Mouse (Mus musculus) forebrain, postnatal 0 days (tissue): ENCODE measurements around the gene Jag2. TPM values are rescaled to one million over a fixed set of nuclear protein-coding genes. Genes with fewer than 3 reads are reported as not detected.

ENCODE experiments used
- ATAC-seq: fragments of 200-750 bp; cut with Nextera tagmentation; 2 replicates; pipeline ENCODE4 v1.8.0; 2017; ENCODE audit warnings: mild to moderate bottlenecking, moderate library complexity
- DNase-seq: peaks from one replicate; pipeline ENCODE4 v3.0.0-alpha.2; 2015
- H3K27ac ChIP-seq: fragments of 300-500 bp; sonication (generic); 2 replicates; pipeline ENCODE4 v1.5.1; 2014; ENCODE audit warnings: low read depth, mild to moderate bottlenecking, antibody characterized with exemption, low read length, moderate library complexity, mixed read lengths
- H3K27me3 ChIP-seq: fragments of 300-500 bp; sonication (generic); 2 replicates; pipeline ENCODE4 v1.6.1; 2014; ENCODE audit warnings: mild to moderate bottlenecking, low read length, mixed read lengths; ENCODE audit not compliant: insufficient read depth
- H3K36me3 ChIP-seq: fragments of 300-500 bp; sonication (generic); 2 replicates; pipeline ENCODE4 v1.6.1; 2014; ENCODE audit warnings: mild to moderate bottlenecking, moderate library complexity; ENCODE audit not compliant: insufficient read depth
- H3K4me1 ChIP-seq: fragments of 300-500 bp; sonication (generic); 2 replicates; pipeline ENCODE4 v1.6.1; 2014; ENCODE audit warnings: antibody characterized with exemption; ENCODE audit not compliant: insufficient read depth
- H3K4me2 ChIP-seq: fragments of 300-500 bp; sonication (generic); 2 replicates; pipeline ENCODE4 v1.6.1; 2014; ENCODE audit warnings: low read depth, mild to moderate bottlenecking, moderate library complexity
- H3K4me3 ChIP-seq: fragments of 300-500 bp; sonication (generic); 2 replicates; pipeline ENCODE4 v1.5.1; 2014; ENCODE audit warnings: low read depth, low read length, mixed read lengths
- H3K9ac ChIP-seq: fragments of 300-500 bp; sonication (generic); 2 replicates; pipeline ENCODE4 v1.6.1; 2014; ENCODE audit warnings: mild to moderate bottlenecking
- H3K9me3 ChIP-seq: fragments of 300-500 bp; sonication (generic); 2 replicates; pipeline ENCODE4 v1.6.1; 2016; ENCODE audit warnings: low read length
- CTCF ChIP-seq: sonication (generic); IDR thresholded peaks from 2 replicates; pipeline ENCODE4 v1.5.1; 2016; ENCODE audit warnings: antibody characterized with exemption, control low read depth, low read depth
- WGBS: fragments of 180-500 bp; shearing (Covaris S2); extraction: QIAGEN DNeasy Blood & Tissue Kit; methylation state at CpG from one replicate; pipeline ENCODE4 v1.1.7; 2014; 5-methylcytosine and 5-hydroxymethylcytosine counted together
- microRNA-seq, 2 experiments: library from miRNA; unstranded; fragments of <30 nt; microRNA quantifications; one replicate each; pipeline ENCODE4; 2016
- polyA plus RNA-seq: library from polyadenylated mRNA; unstranded; fragments of >200 nt; fragmentation: Nextera tagmentation; extraction: Ambion mirVana; gene quantifications from 2 replicates; pipeline ENCODE4 v1.2.1, GENCODE M21; 2015
- total RNA-seq: library from RNA; depleted of rRNA; stranded (reverse); fragments of >200 nt; gene quantifications from 2 replicates; pipeline ENCODE4 v1.2.3, GENCODE M21; 2014; rRNA removed

The Jag2 gene
- total and polyA plus RNA-seq, 2 experiments from 2014 or later = 7.9 to 69.4 TPM

DNA sequence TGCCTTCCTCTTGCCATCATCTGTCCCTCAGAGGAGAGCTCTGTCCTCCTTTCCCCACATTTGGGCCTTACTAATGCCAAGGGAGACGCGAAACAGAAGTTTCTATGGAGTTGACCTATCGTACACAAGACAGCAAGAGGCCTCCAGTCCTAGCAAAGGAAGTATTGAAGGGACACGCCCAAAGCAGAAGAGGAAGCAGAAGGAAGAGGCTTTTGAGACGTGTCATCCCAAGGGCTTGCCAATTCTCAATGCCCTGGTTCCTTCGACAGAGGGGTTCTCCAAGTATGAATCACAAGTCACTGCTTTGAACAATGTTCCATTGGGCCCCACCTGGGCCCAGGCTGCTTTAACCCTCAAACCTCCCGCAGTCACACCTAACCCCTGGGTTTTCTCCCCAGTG is 64.8 kb downstream of the Jag2 start:
- DNase-seq (no peak), ATAC-seq (no peak)
- Histone ChIP-seq H3K27ac (no peak overlapping the region), H3K27me3 (no peaks in the 10 kb centered on the region), H3K4me2 (no peak overlapping the region), H3K9ac (no peak overlapping the region), H3K9me3 (no peaks in the 10 kb centered on the region), H3K4me3 (no peak overlapping the region), H3K36me3 (no peaks in the 10 kb centered on the region), H3K4me1 (no peaks in the 10 kb centered on the region)
- 89% methylated on average over 7 of the region's 7 CpGs for WGBS
- no peak for TF ChIP-seq CTCF

DNA sequence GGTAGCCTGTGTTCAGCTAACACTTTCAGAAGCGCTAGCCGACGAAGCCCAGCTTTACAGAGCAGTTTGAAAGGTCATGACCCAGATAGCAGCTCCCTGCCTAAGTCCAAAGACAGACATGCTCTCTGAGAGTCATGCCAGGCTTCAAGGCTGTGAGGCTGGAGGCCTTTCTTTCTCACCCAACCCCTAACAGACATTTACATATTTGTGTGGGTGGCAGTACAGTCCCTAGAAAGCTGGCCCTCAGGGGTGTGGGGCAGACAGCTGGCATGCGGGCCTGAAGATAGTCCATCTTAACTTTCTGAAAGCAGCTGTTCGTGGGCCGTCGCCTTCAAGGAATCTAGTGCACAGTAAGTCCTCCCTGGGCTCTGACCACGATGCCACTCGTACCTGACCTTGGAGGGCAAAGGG is 67.7 kb downstream of the Jag2 start:
- Histone ChIP-seq H3K9ac (no peak overlapping the region), H3K27me3 (no peaks in the 10 kb centered on the region), H3K4me3 (no peak overlapping the region), H3K9me3 (no peaks in the 10 kb centered on the region), H3K36me3 (no peaks in the 10 kb centered on the region), H3K4me1 (no peaks in the 10 kb centered on the region), H3K27ac (no peak overlapping the region), H3K4me2 (no peak overlapping the region)
- no peak for ATAC-seq
- 75% methylated on average over 9 of the region's 9 CpGs for WGBS
- TF ChIP-seq CTCF = no peak
- DNase-seq = no peak

DNA sequence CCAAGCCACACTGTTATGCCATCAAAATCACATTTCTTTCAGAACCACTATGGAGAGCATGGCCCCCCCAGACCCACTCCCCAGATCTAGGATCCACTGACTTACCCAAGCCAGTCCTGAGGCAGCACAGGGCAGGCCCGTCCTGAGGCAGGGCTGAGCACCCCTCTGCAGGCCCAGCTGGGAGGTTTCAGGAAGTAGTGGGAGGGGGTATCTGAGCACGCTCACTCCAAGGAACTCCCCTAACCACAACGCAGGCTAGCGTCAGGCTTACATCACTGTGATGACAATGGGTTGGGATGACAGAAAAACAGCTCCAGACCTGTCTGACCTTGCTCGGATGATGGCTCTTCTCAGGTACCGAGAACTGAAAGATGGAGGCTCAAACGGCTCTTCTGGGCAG is 68.8 kb downstream of the Jag2 start:
- H3K27ac ChIP-seq = no peak overlapping the region
- ATAC-seq (no peak), DNase-seq (no peak)
- H3K9ac ChIP-seq = no peak overlapping the region
- TF ChIP-seq CTCF = no peak
- no peaks in the 10 kb centered on the region for H3K9me3 ChIP-seq
- no peak overlapping the region for H3K4me3 ChIP-seq
- H3K27me3 ChIP-seq = no peaks in the 10 kb centered on the region
- H3K4me2 ChIP-seq = no peak overlapping the region
- H3K36me3 ChIP-seq = no peaks in the 10 kb centered on the region
- H3K4me1 ChIP-seq = no peaks in the 10 kb centered on the region
- WGBS = 74% methylated on average over 7 of the region's 7 CpGs

DNA sequence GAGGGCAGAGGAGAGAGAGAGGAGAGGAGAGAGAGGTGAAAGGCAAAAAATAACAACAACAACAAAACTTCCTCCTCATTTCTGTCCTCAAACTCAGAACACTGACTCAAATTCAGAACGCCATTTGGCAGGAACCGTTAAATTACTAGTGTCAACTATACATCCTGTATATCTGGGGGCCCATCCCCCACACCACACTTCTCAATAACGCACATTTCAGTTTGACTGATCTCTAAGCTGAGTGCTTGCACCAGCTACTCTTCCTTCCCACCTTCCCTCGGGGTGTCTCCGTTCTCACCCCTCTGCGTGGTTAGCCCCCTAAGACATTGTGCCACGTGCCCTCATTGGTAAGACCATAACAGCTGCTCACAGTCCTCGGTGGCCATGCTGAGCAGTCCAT is 69.6 kb downstream of the Jag2 start:
- 81% methylated on average over 8 of the region's 8 CpGs for WGBS
- H3K36me3 ChIP-seq = no peaks in the 10 kb centered on the region
- no peak overlapping the region for H3K4me3 ChIP-seq
- DNase-seq (no peak), ATAC-seq (no peak)
- TF ChIP-seq CTCF = no peak
- no peak overlapping the region for H3K27ac ChIP-seq
- no peaks in the 10 kb centered on the region for H3K4me1 ChIP-seq
- H3K9me3 ChIP-seq = no peaks in the 10 kb centered on the region
- no peak overlapping the region for H3K9ac ChIP-seq
- no peak overlapping the region for H3K4me2 ChIP-seq
- H3K27me3 ChIP-seq = no peaks in the 10 kb centered on the region

DNA sequence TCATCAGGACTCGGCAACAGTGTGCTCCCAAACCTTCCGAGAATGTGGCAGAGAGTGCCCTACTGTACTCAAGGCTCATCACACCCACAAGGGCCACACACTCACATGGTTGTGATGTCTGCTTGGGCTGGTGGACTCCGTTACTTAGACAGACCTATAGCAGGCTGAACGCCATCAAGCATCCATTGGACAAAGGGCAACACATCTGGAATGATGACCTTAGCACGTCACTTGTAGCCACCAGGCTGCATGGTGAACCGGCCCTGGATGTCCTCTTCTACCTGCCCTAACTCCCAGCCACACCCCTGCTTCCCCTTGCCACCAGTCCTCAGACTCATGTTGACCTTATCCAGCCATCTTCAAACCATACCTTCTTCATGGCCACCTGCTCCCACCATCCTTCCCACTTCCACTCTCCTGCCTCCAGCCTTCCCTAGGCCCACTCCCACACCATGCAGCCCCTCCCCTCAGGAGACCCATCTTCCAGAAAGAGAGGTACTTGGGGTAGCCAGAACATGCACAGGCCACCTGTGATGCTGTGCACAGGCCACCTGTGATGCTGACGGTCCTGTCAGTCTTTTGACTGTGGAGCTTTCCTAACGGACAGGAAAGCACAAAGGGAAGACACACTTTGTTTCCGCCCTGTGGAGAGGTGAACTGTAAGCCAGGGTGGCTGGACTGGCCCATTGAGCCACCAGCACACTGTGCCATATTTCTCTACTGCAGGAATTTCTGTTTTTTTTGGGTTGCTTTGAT is 70.8 kb downstream of the Jag2 start:
- no peak overlapping the region for H3K4me3 ChIP-seq
- DNase-seq (no peak), ATAC-seq (no peak)
- H3K27me3 ChIP-seq = no peaks in the 10 kb centered on the region
- no peaks in the 10 kb centered on the region for H3K36me3 ChIP-seq
- H3K4me1 ChIP-seq = no peaks in the 10 kb centered on the region
- TF ChIP-seq CTCF = no peak
- H3K9me3 ChIP-seq = no peaks in the 10 kb centered on the region
- no peak overlapping the region for H3K27ac ChIP-seq
- H3K4me2 ChIP-seq = no peak overlapping the region
- no peak overlapping the region for H3K9ac ChIP-seq
- 91% methylated on average over 9 of the region's 9 CpGs for WGBS

Small RNA genes lying within 50 kb of the gene (microRNA-seq; reads per million reads assigned to microRNA genes)
- 0.39 to 0.73 reads per million in 2 experiments for gene Mir6941

Other genes starting within 250 kb of the Jag2 start
- 67.0 and 86.7 TPM in 2 replicates for gene Cep170b, start 209.3 kb downstream of the Jag2 start, total RNA-seq
- gene Cep170b, start 209.3 kb downstream of the Jag2 start, polyA plus RNA-seq = 22.4 and 31.6 TPM in 2 replicates
- gene Pld4, start 169.1 kb downstream of the Jag2 start, total RNA-seq = 6.2 and 7.3 TPM in 2 replicates
- 8.0 and 8.1 TPM in 2 replicates for gene Pld4, start 169.1 kb downstream of the Jag2 start, polyA plus RNA-seq
- gene Ahnak2, start 127.1 kb downstream of the Jag2 start, total RNA-seq = 2.5 and 3.0 TPM in 2 replicates
- 0.88 and 1.3 TPM in 2 replicates for gene Ahnak2, start 127.1 kb downstream of the Jag2 start, polyA plus RNA-seq
- 17.6 and 19.5 TPM in 2 replicates for gene Clba1, start 120.8 kb downstream of the Jag2 start, total RNA-seq
- 23.5 and 26.1 TPM in 2 replicates for gene Clba1, start 120.8 kb downstream of the Jag2 start, polyA plus RNA-seq
- 28.8 and 31.3 TPM in 2 replicates for gene Cdca4, start 100.4 kb downstream of the Jag2 start, total RNA-seq
- gene Cdca4, start 100.4 kb downstream of the Jag2 start, polyA plus RNA-seq = 29.7 and 33.0 TPM in 2 replicates
- 0.10 TPM in 1 of 2 replicates, not detected in the other for gene Gpr132, start 61.5 kb downstream of the Jag2 start, total RNA-seq
- gene Gpr132, start 61.5 kb downstream of the Jag2 start, polyA plus RNA-seq = not detected in 2 replicates
- gene Nudt14, start 12.3 kb upstream of the Jag2 start, total RNA-seq = 22.2 and 31.5 TPM in 2 replicates
- gene Nudt14, start 12.3 kb upstream of the Jag2 start, polyA plus RNA-seq = 55.5 and 60.4 TPM in 2 replicates
- 60.4 and 60.5 TPM in 2 replicates for gene Btbd6, start 46.7 kb upstream of the Jag2 start, total RNA-seq
- gene Btbd6, start 46.7 kb upstream of the Jag2 start, polyA plus RNA-seq = 46.7 and 54.3 TPM in 2 replicates
- 47.6 and 54.4 TPM in 2 replicates for gene Brf1, start 70.9 kb upstream of the Jag2 start, total RNA-seq
- 32.3 and 40.2 TPM in 2 replicates for gene Brf1, start 70.9 kb upstream of the Jag2 start, polyA plus RNA-seq
- 103 and 116 TPM in 2 replicates for gene Pacs2, start 84.7 kb upstream of the Jag2 start, total RNA-seq
- gene Pacs2, start 84.7 kb upstream of the Jag2 start, polyA plus RNA-seq = 14.3 and 23.2 TPM in 2 replicates
- 0.54 and 1.7 TPM in 2 replicates for gene Tex22, start 144.7 kb upstream of the Jag2 start, total RNA-seq
- gene Tex22, start 144.7 kb upstream of the Jag2 start, polyA plus RNA-seq = not detected in 2 replicates
- gene Mta1, start 168.5 kb upstream of the Jag2 start, total RNA-seq = 49.2 and 59.3 TPM in 2 replicates
- 13.6 and 13.8 TPM in 2 replicates for gene Mta1, start 168.5 kb upstream of the Jag2 start, polyA plus RNA-seq
- gene Crip2, start 210.5 kb upstream of the Jag2 start, total RNA-seq = 191 and 198 TPM in 2 replicates
- gene Crip2, start 210.5 kb upstream of the Jag2 start, polyA plus RNA-seq = 533 and 584 TPM in 2 replicates
- 8.3 and 16.1 TPM in 2 replicates for gene Crip1, start 216.5 kb upstream of the Jag2 start, total RNA-seq
- gene Crip1, start 216.5 kb upstream of the Jag2 start, polyA plus RNA-seq = 28.9 and 47.1 TPM in 2 replicates
- 7.8 and 8.6 TPM in 2 replicates for gene Tedc1, start 226.6 kb upstream of the Jag2 start, total RNA-seq
- gene Tedc1, start 226.6 kb upstream of the Jag2 start, polyA plus RNA-seq = 7.6 and 10.0 TPM in 2 replicates